Mouse (Mus musculus): ENCODE measurements at regions not wholly inside any gene's neighbourhood (a gene's known extent, or its start where the extent isn't known, plus 50 kb on each side); places are given as distances from the start of the nearest gene placed in this dataset.

- DNase-seq (ENCODE audit: low read depth in 3 of 3, low spot score in 3 of 3) (no peak), ATAC-seq (ENCODE audit: insufficient read depth) (no peak)
- Histone ChIP-seq H3K27me3 (ENCODE audit: control insufficient read depth, insufficient read depth, low read length) (no peaks in the 10 kb centered on the region), H3K9ac (replicated peaks) (no peak overlapping the region), H3K4me1 (replicated peaks; ENCODE audit: control insufficient read depth in 2 of 2, insufficient read depth in 2 of 2, low read length in 1 of 2) (no peaks in the 10 kb centered on the region), H3K4me2 (ENCODE audit: low read depth) (no peak overlapping the region), H3K9me3 (ENCODE audit: control insufficient read depth, low read length) (no peaks in the 10 kb centered on the region), H3K4me3 (ENCODE audit: insufficient read depth in 1 of 2, low read depth in 2 of 2, low read length in 2 of 2) (no peak overlapping the region), H3K27ac (no peak overlapping the region), H3K36me3 (replicated peaks; ENCODE audit: control insufficient read depth, insufficient read depth, low read depth) (no peaks in the 10 kb centered on the region)
- no peak for TF ChIP-seq EP300 (IDR thresholded peaks at IDR 0.05; ENCODE audit: low read depth)
- no peak for TF ChIP-seq CTCF (IDR thresholded peaks at IDR 0.05; ENCODE audit: low read depth)
- WGBS (ENCODE audit: insufficient replicate concordance) = 72% methylated on average over 15 of the region's 15 CpGs
Observed at GRCm38 (mm10) chr12:73413439-73414196, 127.0 kb downstream of the Slc38a6 start.

GRCm38 (mm10) chr12:73412500-73412899 lies 125.9 kb downstream of the Slc38a6 start:
- Histone ChIP-seq H3K27me3 (ENCODE audit: control insufficient read depth, insufficient read depth, low read length) (no peaks in the 10 kb centered on the region), H3K36me3 (replicated peaks; ENCODE audit: control insufficient read depth, insufficient read depth, low read depth) (no peaks in the 10 kb centered on the region), H3K4me3 (ENCODE audit: insufficient read depth in 1 of 2, low read depth in 2 of 2, low read length in 2 of 2) (no peak overlapping the region), H3K9me3 (ENCODE audit: control insufficient read depth, low read length) (no peaks in the 10 kb centered on the region), H3K4me1 (replicated peaks; ENCODE audit: control insufficient read depth in 2 of 2, insufficient read depth in 2 of 2, low read length in 1 of 2) (no peaks in the 10 kb centered on the region), H3K9ac (replicated peaks) (no peak overlapping the region), H3K4me2 (ENCODE audit: low read depth) (no peak overlapping the region), H3K27ac (no peak overlapping the region)
- 50% methylated on average over 4 of the region's 4 CpGs for WGBS (ENCODE audit: insufficient replicate concordance)
- DNase-seq (ENCODE audit: low read depth in 3 of 3, low spot score in 3 of 3) = no peak
- ATAC-seq (ENCODE audit: insufficient read depth) = no peak
- no peak for TF ChIP-seq CTCF (IDR thresholded peaks at IDR 0.05; ENCODE audit: low read depth)
- TF ChIP-seq EP300 (IDR thresholded peaks at IDR 0.05; ENCODE audit: low read depth) = no peak

GRCm38 (mm10) chr12:73410924-73411323 lies 124.3 kb downstream of the Slc38a6 start:
- TF ChIP-seq EP300 (IDR thresholded peaks at IDR 0.05; ENCODE audit: low read depth) (no peak), CTCF (IDR thresholded peaks at IDR 0.05; ENCODE audit: low read depth) (no peak)
- Histone ChIP-seq H3K4me1 (replicated peaks; ENCODE audit: control insufficient read depth in 2 of 2, insufficient read depth in 2 of 2, low read length in 1 of 2) (no peaks in the 10 kb centered on the region), H3K4me2 (ENCODE audit: low read depth) (no peak overlapping the region), H3K9ac (replicated peaks) (no peak overlapping the region), H3K27me3 (ENCODE audit: control insufficient read depth, insufficient read depth, low read length) (no peaks in the 10 kb centered on the region), H3K4me3 (ENCODE audit: insufficient read depth in 1 of 2, low read depth in 2 of 2, low read length in 2 of 2) (no peak overlapping the region), H3K36me3 (replicated peaks; ENCODE audit: control insufficient read depth, insufficient read depth, low read depth) (no peaks in the 10 kb centered on the region), H3K9me3 (ENCODE audit: control insufficient read depth, low read length) (no peaks in the 10 kb centered on the region), H3K27ac (no peak overlapping the region)
- 58% methylated on average over 7 of the region's 7 CpGs for WGBS (ENCODE audit: insufficient replicate concordance)
- no peak for DNase-seq (ENCODE audit: low read depth in 3 of 3, low spot score in 3 of 3)
- no peak for ATAC-seq (ENCODE audit: insufficient read depth)

- no peak for ATAC-seq (ENCODE audit: insufficient read depth)
- Histone ChIP-seq H3K9me3 (ENCODE audit: control insufficient read depth, low read length) (no peaks in the 10 kb centered on the region), H3K4me3 (ENCODE audit: insufficient read depth in 1 of 2, low read depth in 2 of 2, low read length in 2 of 2) (no peak overlapping the region), H3K9ac (replicated peaks) (no peak overlapping the region), H3K27ac (no peak overlapping the region), H3K36me3 (replicated peaks; ENCODE audit: control insufficient read depth, insufficient read depth, low read depth) (no peaks in the 10 kb centered on the region), H3K4me2 (ENCODE audit: low read depth) (no peak overlapping the region), H3K27me3 (ENCODE audit: control insufficient read depth, insufficient read depth, low read length) (no peaks in the 10 kb centered on the region), H3K4me1 (replicated peaks; ENCODE audit: control insufficient read depth in 2 of 2, insufficient read depth in 2 of 2, low read length in 1 of 2) (no peaks in the 10 kb centered on the region)
- 63% methylated on average over 4 of the region's 4 CpGs for WGBS (ENCODE audit: insufficient replicate concordance)
- DNase-seq (ENCODE audit: low read depth in 3 of 3, low spot score in 3 of 3) = no peak
- TF ChIP-seq CTCF (IDR thresholded peaks at IDR 0.05; ENCODE audit: low read depth) = no peak
- TF ChIP-seq EP300 (IDR thresholded peaks at IDR 0.05; ENCODE audit: low read depth) = no peak
Observed at GRCm38 (mm10) chr12:73409481-73410085, 123.0 kb downstream of the Slc38a6 start.

GRCm38 (mm10) chr12:73408614-73409013 lies 122.0 kb downstream of the Slc38a6 start:
- Histone ChIP-seq H3K9me3 (ENCODE audit: control insufficient read depth, low read length) (no peaks in the 10 kb centered on the region), H3K27me3 (ENCODE audit: control insufficient read depth, insufficient read depth, low read length) (no peaks in the 10 kb centered on the region), H3K4me2 (ENCODE audit: low read depth) (no peak overlapping the region), H3K36me3 (replicated peaks; ENCODE audit: control insufficient read depth, insufficient read depth, low read depth) (no peaks in the 10 kb centered on the region), H3K4me1 (replicated peaks; ENCODE audit: control insufficient read depth in 2 of 2, insufficient read depth in 2 of 2, low read length in 1 of 2) (no peaks in the 10 kb centered on the region), H3K9ac (replicated peaks) (no peak overlapping the region), H3K27ac (no peak overlapping the region), H3K4me3 (ENCODE audit: insufficient read depth in 1 of 2, low read depth in 2 of 2, low read length in 2 of 2) (no peak overlapping the region)
- ATAC-seq (ENCODE audit: insufficient read depth) (no peak), DNase-seq (ENCODE audit: low read depth in 3 of 3, low spot score in 3 of 3) (no peak)
- WGBS (ENCODE audit: insufficient replicate concordance) = 59% methylated on average over 7 of the region's 7 CpGs
- TF ChIP-seq CTCF (IDR thresholded peaks at IDR 0.05; ENCODE audit: low read depth) (no peak), EP300 (IDR thresholded peaks at IDR 0.05; ENCODE audit: low read depth) (no peak)
